Mouse (Mus musculus): ENCODE results near the gene Mrpl52. TPM values are rescaled to one million over a fixed set of nuclear protein-coding genes. Genes with fewer than 3 reads are reported as not detected.

The Mrpl52 gene
- polyA plus RNA-seq, 1 experiment from 2014 or later, result 275 TPM

GRCm38 (mm10) chr14:54428421-54428820 lies 1.7 kb downstream of the Mrpl52 start:
- H3K4me2 ChIP-seq, result no peak overlapping the region
- no peak for ATAC-seq (ENCODE audit: low read depth)
- H3K36me3 ChIP-seq, result peaks cover 11% of the 10 kb centered on the region; the same call in 1 of the 2 replicates
- H3K9me3 ChIP-seq, result no peaks in the 10 kb centered on the region
- H3K27me3 ChIP-seq, result peaks cover 22% of the 10 kb centered on the region
- H3K27ac ChIP-seq (replicated peaks), result no peak overlapping the region
- H3K4me3 ChIP-seq, result no peak overlapping the region
- H3K9ac ChIP-seq, result no peak overlapping the region
- peaks cover 69% of the 10 kb centered on the region for H3K4me1 ChIP-seq (replicated peaks)
- 90% methylated on average over 5 of the region's 5 CpGs for WGBS

- Histone ChIP-seq H3K4me2 (peak overlapping the region; percentile 65), H3K4me3 (no peak overlapping the region; the same call in 1 of the 2 replicates), H3K27ac (replicated peaks) (peak overlapping the region; percentile 88), H3K4me1 (replicated peaks) (peaks cover 80% of the 10 kb centered on the region), H3K27me3 (peaks cover 27% of the 10 kb centered on the region), H3K9ac (no peak overlapping the region; the same call in 1 of the 2 replicates), H3K36me3 (peaks cover 11% of the 10 kb centered on the region; the same call in 1 of the 2 replicates), H3K9me3 (no peaks in the 10 kb centered on the region)
- 64% methylated on average over 7 of the region's 7 CpGs for WGBS
- no peak for ATAC-seq (ENCODE audit: low read depth)
Observed at GRCm38 (mm10) chr14:54429332-54430093, 2.8 kb downstream of the Mrpl52 start.

DNA sequence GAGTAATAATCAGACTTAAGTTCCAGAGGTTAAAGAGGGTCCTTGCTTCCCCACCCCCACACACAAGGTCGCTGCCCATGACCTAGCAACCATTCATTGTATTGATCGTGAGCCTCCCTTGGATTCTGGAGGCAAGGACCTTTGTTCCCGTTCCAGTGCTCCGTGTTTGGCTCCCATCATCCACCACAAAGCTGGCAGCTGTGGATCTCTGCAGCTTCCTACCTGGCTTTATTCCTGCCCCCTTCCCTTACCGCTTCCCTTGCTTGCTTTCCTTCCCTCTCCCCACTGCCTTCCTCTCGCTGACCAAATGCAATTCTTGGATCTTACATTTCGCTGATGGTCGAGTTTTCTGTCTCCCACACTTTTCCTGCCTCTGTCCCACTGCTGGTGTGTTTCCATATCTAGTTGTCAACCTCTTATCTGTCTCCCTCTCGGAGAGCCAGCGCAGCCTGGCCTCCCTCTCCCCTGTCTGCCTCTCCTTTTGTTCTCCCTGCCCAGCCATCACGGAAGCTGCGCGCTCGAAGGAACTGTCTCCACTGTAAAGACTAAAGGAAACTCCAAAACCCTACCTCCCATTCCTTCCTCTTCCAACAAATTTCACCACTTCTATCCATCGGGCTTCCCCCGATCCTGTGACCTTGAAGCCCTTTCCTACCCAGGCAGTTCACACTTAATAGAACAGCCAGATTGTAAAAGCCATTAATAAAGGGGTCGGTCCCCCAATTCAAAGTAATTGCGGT lies 3.9 kb downstream of the Mrpl52 start:
- no peaks in the 10 kb centered on the region for H3K9me3 ChIP-seq
- 3% methylated on average over 18 of the region's 18 CpGs for WGBS
- H3K4me3 ChIP-seq, result peak overlapping the region; percentile 56
- peaks cover 11% of the 10 kb centered on the region; the same call in 1 of the 2 replicates for H3K36me3 ChIP-seq
- peak overlapping the region; percentile 65 for H3K4me2 ChIP-seq
- H3K4me1 ChIP-seq (replicated peaks), result peaks cover 79% of the 10 kb centered on the region
- peak overlapping the region; percentile 88 for H3K27ac ChIP-seq (replicated peaks)
- H3K27me3 ChIP-seq, result peaks cover 27% of the 10 kb centered on the region
- peak overlapping the region; percentile 86 for H3K9ac ChIP-seq
- no peak for ATAC-seq (ENCODE audit: low read depth)

DNA sequence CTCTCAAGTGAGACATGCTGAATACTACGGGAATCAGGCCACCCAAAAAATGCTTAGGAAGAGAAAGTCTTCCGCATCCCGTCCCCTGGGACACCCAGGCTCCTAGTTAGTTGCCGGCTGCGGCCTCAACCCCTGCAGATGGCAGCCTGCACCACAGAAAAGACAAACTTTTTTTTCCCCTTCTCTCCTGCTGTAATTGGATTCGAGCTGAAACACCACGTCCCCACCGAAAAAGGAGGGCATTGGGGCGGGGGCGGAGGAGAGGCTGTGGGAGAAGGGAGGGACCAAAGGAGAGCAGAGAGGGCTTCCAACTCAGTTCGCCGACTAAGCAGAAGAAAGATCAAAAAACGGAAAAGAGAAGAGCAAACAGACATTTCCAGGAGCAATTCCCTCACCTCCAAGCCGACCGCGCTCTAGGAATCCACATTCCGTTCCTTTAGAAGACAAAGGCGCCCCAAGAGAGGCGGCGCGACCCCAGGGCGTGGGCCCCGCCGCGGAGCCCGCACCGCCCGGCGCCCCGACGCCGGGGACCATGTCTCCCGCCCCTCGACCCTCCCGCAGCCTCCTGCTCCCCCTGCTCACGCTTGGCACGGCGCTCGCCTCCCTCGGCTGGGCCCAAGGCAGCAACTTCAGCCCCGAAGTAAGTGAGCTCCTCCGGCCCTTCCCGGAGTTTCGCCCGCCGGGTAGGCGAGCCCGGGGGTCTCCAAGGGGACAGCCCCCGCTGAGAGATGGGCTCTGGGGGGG lies 4.8 kb downstream of the Mrpl52 start, which contains the start of gene Mmp14:
Mmp14 (plus strand) TSS at position 279 of the 744 bp plus-strand sequence.
- H3K27me3 ChIP-seq, result peaks cover 27% of the 10 kb centered on the region
- no peaks in the 10 kb centered on the region for H3K9me3 ChIP-seq
- peak within 1 kb of the TSS; percentile 88 for H3K27ac ChIP-seq (replicated peaks)
- peak within 1 kb of the TSS; percentile 86 for H3K9ac ChIP-seq
- ATAC-seq (ENCODE audit: low read depth), result peak; percentile 33
- under 1% methylated on average over 48 of the region's 49 CpGs for WGBS
- H3K36me3 ChIP-seq, result peaks cover 11% of the 10 kb centered on the region; the same call in 1 of the 2 replicates
- peak within 1 kb of the TSS; percentile 56 for H3K4me3 ChIP-seq
- H3K4me1 ChIP-seq (replicated peaks), result peaks cover 72% of the 10 kb centered on the region
- peak within 1 kb of the TSS; percentile 65 for H3K4me2 ChIP-seq

DNA sequence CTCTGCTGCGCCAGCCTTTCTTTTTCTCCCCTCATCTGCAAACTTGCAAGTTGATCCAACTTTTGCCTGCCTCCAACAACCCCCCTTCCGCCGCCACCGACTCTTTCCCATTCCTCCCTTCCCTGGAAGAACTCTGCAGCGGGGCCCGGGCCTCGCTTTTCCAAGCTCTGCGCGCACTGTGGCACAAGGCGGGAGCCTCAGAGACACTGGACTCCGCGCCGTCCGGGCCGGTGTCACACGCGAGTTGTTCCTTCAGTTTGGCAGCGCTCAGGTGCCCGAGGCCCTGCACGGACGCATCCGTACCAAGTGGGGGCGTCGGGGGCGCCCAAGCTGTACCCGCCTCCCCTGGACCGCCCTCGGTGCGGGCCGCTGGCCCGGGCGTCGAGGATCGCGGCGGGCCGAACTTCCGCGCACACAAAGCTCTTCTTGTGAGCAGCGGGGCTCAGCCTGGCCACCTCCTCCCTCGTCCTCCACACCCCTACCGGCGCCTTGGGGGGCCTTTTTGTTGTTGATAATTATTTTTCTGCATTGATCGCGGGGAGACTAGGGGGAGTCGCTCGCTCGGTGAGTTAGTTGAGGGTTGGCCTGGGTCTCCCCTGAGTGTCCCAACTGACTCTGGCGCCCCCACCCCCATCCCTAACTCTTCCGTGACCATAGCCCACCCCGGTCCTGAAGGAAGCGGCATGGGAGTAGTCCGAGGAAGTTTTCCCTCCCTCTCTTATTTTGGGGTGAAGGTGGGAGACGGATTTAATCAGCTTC lies 5.5 kb downstream of the Mrpl52 start:
- H3K4me2 ChIP-seq, result peak overlapping the region; percentile 65
- H3K27me3 ChIP-seq, result peaks cover 27% of the 10 kb centered on the region
- ATAC-seq (ENCODE audit: low read depth), result peak; percentile 24
- no peaks in the 10 kb centered on the region for H3K9me3 ChIP-seq
- H3K9ac ChIP-seq, result peak overlapping the region; percentile 86
- peaks cover 71% of the 10 kb centered on the region for H3K4me1 ChIP-seq (replicated peaks)
- H3K4me3 ChIP-seq, result peak overlapping the region; percentile 56
- 3% methylated on average over 54 of the region's 54 CpGs for WGBS
- H3K36me3 ChIP-seq, result peaks cover 11% of the 10 kb centered on the region; the same call in 1 of the 2 replicates
- peak overlapping the region; percentile 88 for H3K27ac ChIP-seq (replicated peaks)

DNA sequence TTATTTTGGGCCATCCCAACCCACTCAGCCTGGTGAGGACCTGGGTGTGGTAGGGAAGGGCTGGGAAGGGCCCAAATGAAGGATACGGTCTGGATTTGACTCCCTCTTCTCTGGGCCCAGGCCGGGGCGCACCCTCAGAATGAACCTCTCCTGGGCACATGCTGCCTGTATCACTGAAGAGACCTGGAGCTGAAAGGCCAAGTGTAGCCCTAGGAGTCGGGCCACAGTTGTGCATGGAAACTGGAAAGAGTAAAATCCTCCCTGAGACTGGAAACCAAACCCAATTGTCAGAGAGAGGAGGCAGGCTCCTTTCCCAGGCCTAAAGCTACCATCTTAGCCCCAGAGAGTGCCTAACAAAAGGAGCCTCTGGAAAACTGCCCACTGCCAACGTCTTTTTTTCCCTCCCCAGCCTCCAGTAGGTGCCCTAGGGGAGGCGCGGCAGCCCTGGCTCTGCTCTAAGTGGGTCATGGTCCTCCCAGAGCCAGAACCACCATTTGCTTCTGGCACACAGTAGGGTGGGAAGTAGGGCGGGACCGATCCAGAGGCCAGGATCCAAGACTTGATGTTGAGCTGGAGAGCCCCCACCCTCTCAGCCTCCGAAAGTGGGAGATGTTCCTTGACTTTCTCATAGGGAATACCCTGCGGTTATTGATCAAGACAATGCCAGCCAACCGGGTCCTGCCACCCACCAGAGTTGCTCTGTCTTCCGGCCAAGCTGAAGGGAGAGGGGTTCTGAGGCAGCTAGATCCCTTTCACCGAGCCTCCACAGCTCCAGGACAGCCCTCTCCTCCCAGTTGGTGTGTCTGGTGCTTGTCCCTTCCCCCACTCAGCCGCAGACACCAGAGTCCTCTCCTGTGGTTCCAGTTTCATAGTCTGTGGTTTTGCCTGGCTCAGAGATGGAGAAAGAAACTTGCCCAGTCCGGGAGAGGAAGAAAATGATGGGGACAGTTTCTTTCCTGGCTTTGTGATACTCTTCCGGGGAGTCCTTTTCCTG lies 6.4 kb downstream of the Mrpl52 start:
- peaks cover 27% of the 10 kb centered on the region for H3K27me3 ChIP-seq
- peaks cover 11% of the 10 kb centered on the region; the same call in 1 of the 2 replicates for H3K36me3 ChIP-seq
- H3K4me1 ChIP-seq (replicated peaks), result peaks cover 62% of the 10 kb centered on the region
- peak overlapping the region; percentile 65 for H3K4me2 ChIP-seq
- H3K27ac ChIP-seq (replicated peaks), result peak overlapping the region; percentile 88
- 54% methylated on average over 17 of the region's 17 CpGs for WGBS
- H3K9ac ChIP-seq, result peak overlapping the region; percentile 86
- no peaks in the 10 kb centered on the region for H3K9me3 ChIP-seq
- peak overlapping the region; percentile 56 for H3K4me3 ChIP-seq
- peak; percentile 29; the same call in 1 of the 2 replicates for ATAC-seq (ENCODE audit: low read depth)

- no peak for ATAC-seq (ENCODE audit: low read depth)
- WGBS, result 74% methylated on average over 12 of the region's 12 CpGs
- Histone ChIP-seq H3K27ac (replicated peaks) (no peak overlapping the region), H3K9ac (peak overlapping the region; percentile 86; the same call in 1 of the 2 replicates), H3K27me3 (peaks cover 27% of the 10 kb centered on the region), H3K4me1 (replicated peaks) (peaks cover 54% of the 10 kb centered on the region), H3K4me2 (peak overlapping the region; percentile 65), H3K36me3 (peaks cover 19% of the 10 kb centered on the region), H3K9me3 (no peaks in the 10 kb centered on the region), H3K4me3 (peak overlapping the region; percentile 56)
Observed at GRCm38 (mm10) chr14:54433941-54434531, 7.3 kb downstream of the Mrpl52 start.

GRCm38 (mm10) chr14:54435194-54435918 lies 8.6 kb downstream of the Mrpl52 start:
- Histone ChIP-seq H3K27ac (replicated peaks) (no peak overlapping the region), H3K36me3 (peaks cover 20% of the 10 kb centered on the region), H3K4me3 (no peak overlapping the region), H3K9ac (no peak overlapping the region), H3K27me3 (peaks cover 27% of the 10 kb centered on the region), H3K4me1 (replicated peaks) (peaks cover 41% of the 10 kb centered on the region), H3K9me3 (no peaks in the 10 kb centered on the region), H3K4me2 (no peak overlapping the region)
- WGBS, result 90% methylated on average over 11 of the region's 11 CpGs
- no peak for ATAC-seq (ENCODE audit: low read depth)

- no peak for ATAC-seq (ENCODE audit: low read depth)
Observed at GRCm38 (mm10) chr14:54439155-54439554, 12.4 kb downstream of the Mrpl52 start.

More at GRCm38 (mm10) chr14:54439155-54439554, 12.4 kb downstream of the Mrpl52 start:
- Histone ChIP-seq H3K4me3 (no peak overlapping the region), H3K9me3 (no peaks in the 10 kb centered on the region), H3K27me3 (no peaks in the 10 kb centered on the region), H3K4me2 (no peak overlapping the region), H3K27ac (replicated peaks) (no peak overlapping the region), H3K4me1 (replicated peaks) (peaks cover 17% of the 10 kb centered on the region), H3K9ac (no peak overlapping the region), H3K36me3 (peaks cover 26% of the 10 kb centered on the region)
- WGBS, result 83% methylated on average over 12 of the region's 12 CpGs

Measured in neural tube, embryonic 13.5 days (tissue).